Mouse (Mus musculus): ENCODE results near the gene Xrcc3. TPM values are rescaled to one million over a fixed set of nuclear protein-coding genes. Genes with fewer than 3 reads are reported as not detected.
A peak's percentile ranks its signal among the peaks of the same experiment; 100 is the strongest.

The Xrcc3 gene
- polyA plus RNA-seq, 2 experiments: 10.1 to 26.3 TPM

DNA sequence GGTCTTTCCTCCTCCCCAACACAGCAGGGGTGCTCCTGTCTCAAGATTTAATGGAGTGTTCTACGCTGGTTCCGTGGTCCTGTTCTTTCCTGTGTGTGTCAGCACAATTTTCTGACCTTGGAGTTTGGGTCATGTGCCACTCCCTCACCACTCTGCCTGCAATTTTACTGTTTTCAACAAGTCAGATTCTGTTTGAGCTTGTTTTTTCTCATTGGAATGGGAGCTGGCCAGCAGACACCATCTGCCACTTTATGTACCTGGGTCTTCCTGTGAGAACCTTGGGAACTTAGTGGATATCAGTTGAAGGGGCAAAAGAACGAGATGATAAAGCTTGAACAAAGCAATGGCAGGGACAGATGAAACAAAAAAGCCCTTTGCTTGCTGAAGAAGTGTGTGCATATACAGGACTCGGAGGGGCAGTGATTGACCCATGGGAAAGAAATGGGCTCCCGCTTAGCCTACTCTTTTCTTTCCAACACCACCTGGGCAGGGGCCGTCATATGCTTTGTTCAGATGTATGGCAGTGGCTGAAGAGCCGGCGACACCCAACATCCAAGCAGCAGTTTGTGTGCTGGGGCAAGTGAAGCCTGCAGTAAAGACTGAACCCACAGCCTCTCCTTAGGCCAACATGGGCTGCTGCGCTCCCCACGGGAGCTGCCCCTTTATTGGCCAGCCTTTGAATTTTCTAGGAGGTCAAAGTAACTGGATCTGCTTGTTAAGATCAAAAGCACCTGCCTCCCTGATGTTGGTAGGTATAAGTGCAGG, 55.9 kb downstream of the Xrcc3 start:
- H3K4me3 ChIP-seq (replicated peaks; ENCODE audit: low read length): peak overlapping the region; percentile 90
- no peak for TF ChIP-seq POLR2A (IDR thresholded peaks at IDR 0.05; ENCODE audit: borderline replicate concordance, extremely low read depth, insufficient read depth, insufficient read length)
- WGBS: 32% methylated on average over 10 of the region's 10 CpGs
- peaks cover 15% of the 10 kb centered on the region; the same call in 1 of the 2 replicates for H3K4me1 ChIP-seq (ENCODE audit: control insufficient read depth, insufficient read depth, low read length)
- peak overlapping the region; percentile 87 for H3K9ac ChIP-seq (ENCODE audit: low read depth, low read length, severe bottlenecking)
- peak overlapping the region; percentile 99 for H3K4me2 ChIP-seq (replicated peaks; ENCODE audit: low read depth, low read length, severe bottlenecking)
- H3K9me3 ChIP-seq (ENCODE audit: control insufficient read depth, low read length): no peaks in the 10 kb centered on the region
- ATAC-seq (ENCODE audit: low FRiP score, low read depth) (no peak), DNase-seq (ENCODE audit: low spot score) (no peak)
- peaks cover 6% of the 10 kb centered on the region; the same call in 1 of the 2 replicates for H3K36me3 ChIP-seq (ENCODE audit: control insufficient read depth, insufficient read depth, low read length)
- no peaks in the 10 kb centered on the region for H3K27me3 ChIP-seq (ENCODE audit: control insufficient read depth, insufficient read depth, low read length)
- no peak overlapping the region for H3K27ac ChIP-seq (replicated peaks; ENCODE audit: low read depth, low read length)

DNA sequence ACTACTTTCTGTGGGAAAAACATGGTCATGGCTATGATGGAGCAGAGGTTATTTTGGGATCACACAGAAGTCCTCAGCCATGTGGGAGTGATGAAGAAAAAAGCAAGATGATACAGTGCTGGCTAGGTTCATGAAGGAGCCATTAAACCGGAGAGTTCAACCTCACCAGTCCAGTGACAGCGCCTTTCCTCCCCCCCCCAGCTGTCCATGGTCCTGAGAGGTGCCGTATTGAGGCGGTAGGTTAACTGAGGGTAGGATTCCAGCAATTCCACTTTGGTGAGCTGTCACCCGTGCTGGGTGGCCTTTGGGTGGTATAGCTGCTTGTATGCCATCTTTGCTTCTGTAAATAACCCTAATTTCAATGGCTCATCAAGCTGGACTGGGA, 57.0 kb downstream of the Xrcc3 start:
- no peaks in the 10 kb centered on the region for H3K36me3 ChIP-seq (ENCODE audit: control insufficient read depth, insufficient read depth, low read length)
- DNase-seq (ENCODE audit: low spot score) (no peak), ATAC-seq (ENCODE audit: low FRiP score, low read depth) (no peak)
- no peaks in the 10 kb centered on the region for H3K27me3 ChIP-seq (ENCODE audit: control insufficient read depth, insufficient read depth, low read length)
- no peak overlapping the region for H3K27ac ChIP-seq (replicated peaks; ENCODE audit: low read depth, low read length)
- WGBS: 39% methylated on average over 5 of the region's 5 CpGs
- H3K4me1 ChIP-seq (ENCODE audit: control insufficient read depth, insufficient read depth, low read length): peaks cover 15% of the 10 kb centered on the region; the same call in 1 of the 2 replicates
- no peaks in the 10 kb centered on the region for H3K9me3 ChIP-seq (ENCODE audit: control insufficient read depth, low read length)
- no peak overlapping the region for H3K4me3 ChIP-seq (replicated peaks; ENCODE audit: low read length)
- H3K9ac ChIP-seq (ENCODE audit: low read depth, low read length, severe bottlenecking): no peak overlapping the region
- H3K4me2 ChIP-seq (replicated peaks; ENCODE audit: low read depth, low read length, severe bottlenecking): no peak overlapping the region
- TF ChIP-seq POLR2A (IDR thresholded peaks at IDR 0.05; ENCODE audit: borderline replicate concordance, extremely low read depth, insufficient read depth, insufficient read length): no peak

DNA sequence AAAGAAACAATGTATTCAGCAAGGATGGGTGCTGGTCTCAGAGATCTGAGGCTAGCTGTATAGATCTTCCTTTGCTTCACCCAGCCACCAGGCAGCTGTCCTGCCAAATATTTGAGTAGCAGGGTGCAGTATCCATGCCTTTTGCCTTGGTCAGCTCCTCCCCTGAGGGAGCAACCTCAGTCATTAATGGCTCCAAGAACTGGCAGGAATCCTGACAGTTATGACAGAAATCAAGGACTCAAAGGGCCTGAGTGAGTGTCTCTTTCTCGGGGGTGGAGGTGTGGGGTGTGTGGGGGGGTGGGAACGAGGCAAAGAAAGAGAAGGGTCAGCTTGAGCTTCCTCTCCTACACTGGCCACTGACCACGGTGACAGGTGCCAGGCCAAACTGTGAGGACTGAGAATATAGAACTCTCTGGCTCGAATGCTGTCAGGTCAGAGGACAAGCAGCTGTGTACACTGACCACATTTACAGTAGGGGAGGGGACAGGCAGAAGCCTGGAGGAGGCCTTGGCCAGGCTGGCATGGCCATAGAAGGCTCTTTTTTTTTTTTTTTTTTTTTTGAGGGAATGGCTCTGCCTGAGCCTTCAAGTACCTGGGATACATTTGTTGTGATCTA, 57.5 kb downstream of the Xrcc3 start:
- DNase-seq (ENCODE audit: low spot score) (no peak), ATAC-seq (ENCODE audit: low FRiP score, low read depth) (no peak)
- Histone ChIP-seq H3K9ac (ENCODE audit: low read depth, low read length, severe bottlenecking) (no peak overlapping the region), H3K4me2 (replicated peaks; ENCODE audit: low read depth, low read length, severe bottlenecking) (no peak overlapping the region), H3K27ac (replicated peaks; ENCODE audit: low read depth, low read length) (no peak overlapping the region), H3K36me3 (ENCODE audit: control insufficient read depth, insufficient read depth, low read length) (no peaks in the 10 kb centered on the region), H3K27me3 (ENCODE audit: control insufficient read depth, insufficient read depth, low read length) (no peaks in the 10 kb centered on the region), H3K9me3 (ENCODE audit: control insufficient read depth, low read length) (no peaks in the 10 kb centered on the region), H3K4me1 (ENCODE audit: control insufficient read depth, insufficient read depth, low read length) (peaks cover 15% of the 10 kb centered on the region; the same call in 1 of the 2 replicates), H3K4me3 (replicated peaks; ENCODE audit: low read length) (no peak overlapping the region)
- 68% methylated on average over 4 of the region's 4 CpGs for WGBS
- TF ChIP-seq POLR2A (IDR thresholded peaks at IDR 0.05; ENCODE audit: borderline replicate concordance, extremely low read depth, insufficient read depth, insufficient read length): no peak

DNA sequence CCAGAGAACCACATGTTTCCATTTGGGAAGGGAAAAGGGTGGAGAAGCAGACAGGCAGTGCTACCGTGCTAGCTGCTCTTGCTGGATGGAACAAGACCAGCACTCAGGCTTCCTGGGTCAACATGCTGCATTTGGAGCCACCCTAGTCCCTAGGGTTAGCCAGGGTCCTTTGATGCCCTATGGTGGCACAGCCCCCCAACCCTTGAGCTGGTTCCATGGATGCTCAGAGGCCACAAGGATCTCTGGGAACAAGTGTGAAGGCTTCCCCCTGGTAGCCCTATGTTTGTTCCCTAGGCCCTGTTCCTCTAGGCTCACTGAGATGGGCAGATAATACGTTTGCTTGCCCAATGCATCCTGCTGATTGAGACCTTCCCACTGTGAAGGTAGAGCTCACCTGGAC, 58.4 kb downstream of the Xrcc3 start:
- ATAC-seq (ENCODE audit: low FRiP score, low read depth) (no peak), DNase-seq (ENCODE audit: low spot score) (no peak)
- Histone ChIP-seq H3K27me3 (ENCODE audit: control insufficient read depth, insufficient read depth, low read length) (no peaks in the 10 kb centered on the region), H3K36me3 (ENCODE audit: control insufficient read depth, insufficient read depth, low read length) (no peaks in the 10 kb centered on the region), H3K4me3 (replicated peaks; ENCODE audit: low read length) (no peak overlapping the region), H3K27ac (replicated peaks; ENCODE audit: low read depth, low read length) (no peak overlapping the region), H3K9me3 (ENCODE audit: control insufficient read depth, low read length) (no peaks in the 10 kb centered on the region), H3K4me1 (ENCODE audit: control insufficient read depth, insufficient read depth, low read length) (peaks cover 14% of the 10 kb centered on the region; the same call in 1 of the 2 replicates), H3K9ac (ENCODE audit: low read depth, low read length, severe bottlenecking) (no peak overlapping the region), H3K4me2 (replicated peaks; ENCODE audit: low read depth, low read length, severe bottlenecking) (no peak overlapping the region)
- no peak for TF ChIP-seq POLR2A (IDR thresholded peaks at IDR 0.05; ENCODE audit: borderline replicate concordance, extremely low read depth, insufficient read depth, insufficient read length)
- WGBS: 52% methylated on average over 2 of the region's 2 CpGs

DNA sequence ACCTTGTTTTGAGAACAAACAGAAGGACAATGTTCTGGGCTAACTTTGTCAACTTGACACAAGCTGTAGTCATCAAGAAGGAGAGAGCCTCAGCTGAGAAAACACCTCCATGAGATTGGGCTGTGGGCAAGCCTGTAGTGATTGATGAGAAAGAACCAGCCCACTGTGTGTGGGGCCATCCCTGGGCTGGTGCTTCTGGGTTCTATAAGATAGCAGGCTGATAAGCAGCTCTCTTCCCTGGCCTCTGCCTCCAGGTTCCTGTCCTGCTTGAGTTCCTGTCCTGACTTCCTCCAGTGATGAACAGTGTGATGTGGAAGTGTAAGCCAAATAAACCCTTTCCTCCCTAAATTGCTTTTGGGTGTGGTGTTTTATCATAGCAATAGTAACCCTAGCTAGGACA, 59.0 kb downstream of the Xrcc3 start:
- Histone ChIP-seq H3K4me3 (replicated peaks; ENCODE audit: low read length) (no peak overlapping the region), H3K4me2 (replicated peaks; ENCODE audit: low read depth, low read length, severe bottlenecking) (no peak overlapping the region), H3K36me3 (ENCODE audit: control insufficient read depth, insufficient read depth, low read length) (no peaks in the 10 kb centered on the region), H3K9me3 (ENCODE audit: control insufficient read depth, low read length) (no peaks in the 10 kb centered on the region), H3K27ac (replicated peaks; ENCODE audit: low read depth, low read length) (no peak overlapping the region), H3K27me3 (ENCODE audit: control insufficient read depth, insufficient read depth, low read length) (no peaks in the 10 kb centered on the region), H3K9ac (ENCODE audit: low read depth, low read length, severe bottlenecking) (no peak overlapping the region), H3K4me1 (ENCODE audit: control insufficient read depth, insufficient read depth, low read length) (peaks cover 9% of the 10 kb centered on the region; the same call in 1 of the 2 replicates)
- TF ChIP-seq POLR2A (IDR thresholded peaks at IDR 0.05; ENCODE audit: borderline replicate concordance, extremely low read depth, insufficient read depth, insufficient read length): no peak
- ATAC-seq (ENCODE audit: low FRiP score, low read depth): no peak
- DNase-seq (ENCODE audit: low spot score): no peak
